Mouse (Mus musculus): ENCODE measurements around the gene Far2. TPM values are rescaled to one million over a fixed set of nuclear protein-coding genes. Genes with fewer than 3 reads are reported as not detected.
"Not testable (repeated sequence)": the region's sequence is repeated elsewhere in the genome, so short reads cannot be mapped to it uniquely, and the experiment has no call there.

Gene Far2
- polyA plus RNA-seq, 1 experiment from 2014 or later: 1.2 TPM

DNA sequence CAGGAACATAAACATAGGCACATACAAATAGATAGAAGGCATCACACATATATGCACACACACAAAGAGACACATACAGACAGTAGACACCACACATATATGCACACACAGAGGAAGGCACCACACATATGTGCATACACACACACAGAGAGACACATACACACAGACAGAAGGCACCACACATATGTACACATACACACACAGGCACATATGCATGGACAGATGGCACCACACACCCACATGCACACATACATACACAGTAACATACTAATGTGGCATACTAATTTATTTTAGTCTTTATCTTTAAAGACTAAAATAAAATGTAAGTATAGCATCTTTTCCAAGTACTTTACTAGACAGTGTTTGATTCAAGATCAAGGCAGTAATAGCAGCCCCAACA lies 86.5 kb downstream of the Far2 start:
- Histone ChIP-seq H3K27ac (ENCODE audit: low read depth) (no peak overlapping the region), H3K4me2 (ENCODE audit: low read depth, low read length) (no peak overlapping the region), H3K27me3 (ENCODE audit: insufficient read depth, low read length) (no peaks in the 10 kb centered on the region), H3K9ac (replicated peaks) (no peak overlapping the region), H3K4me1 (ENCODE audit: insufficient read depth) (no peaks in the 10 kb centered on the region), H3K9me3 (ENCODE audit: low read length) (no peaks in the 10 kb centered on the region), H3K36me3 (replicated peaks; ENCODE audit: insufficient read depth, low read length) (no peaks in the 10 kb centered on the region), H3K4me3 (ENCODE audit: low read depth, low read length) (no peak overlapping the region)
- ATAC-seq (no peak), DNase-seq (no peak)
- TF ChIP-seq CTCF (IDR thresholded peaks at IDR 0.05; ENCODE audit: low read depth) (no peak), EP300 (IDR thresholded peaks at IDR 0.05; ENCODE audit: low read depth) (no peak)

GRCm38 (mm10) chr6:148135769-148136382 lies 88.8 kb downstream of the Far2 start:
- Histone ChIP-seq H3K4me1 (ENCODE audit: insufficient read depth) (no peaks in the 10 kb centered on the region), H3K36me3 (replicated peaks; ENCODE audit: insufficient read depth, low read length) (no peaks in the 10 kb centered on the region), H3K4me3 (ENCODE audit: low read depth, low read length) (no peak overlapping the region), H3K27ac (ENCODE audit: low read depth) (no peak overlapping the region), H3K9me3 (ENCODE audit: low read length) (no peaks in the 10 kb centered on the region), H3K27me3 (ENCODE audit: insufficient read depth, low read length) (no peaks in the 10 kb centered on the region), H3K9ac (replicated peaks) (no peak overlapping the region), H3K4me2 (ENCODE audit: low read depth, low read length) (no peak overlapping the region)
- ATAC-seq (peak; percentile 64; the same call in 1 of the 2 replicates), DNase-seq (peak; percentile 79)
- 25% methylated on average over 9 of the region's 9 CpGs for WGBS (ENCODE audit: insufficient replicate concordance)
- TF ChIP-seq EP300 (IDR thresholded peaks at IDR 0.05; ENCODE audit: low read depth) (no peak), CTCF (IDR thresholded peaks at IDR 0.05; ENCODE audit: low read depth) (peak; percentile 93)

GRCm38 (mm10) chr6:148139288-148139995 lies 92.4 kb downstream of the Far2 start:
- no peak for ATAC-seq
- H3K9me3 ChIP-seq (ENCODE audit: low read length): peaks cover 3% of the 10 kb centered on the region
- DNase-seq: no peak
- H3K9ac ChIP-seq (replicated peaks): no peak overlapping the region
- H3K4me1 ChIP-seq (ENCODE audit: insufficient read depth): no peaks in the 10 kb centered on the region
- no peaks in the 10 kb centered on the region for H3K36me3 ChIP-seq (replicated peaks; ENCODE audit: insufficient read depth, low read length)
- no peak overlapping the region for H3K27ac ChIP-seq (ENCODE audit: low read depth)
- no peaks in the 10 kb centered on the region for H3K27me3 ChIP-seq (ENCODE audit: insufficient read depth, low read length)
- TF ChIP-seq EP300 (IDR thresholded peaks at IDR 0.05; ENCODE audit: low read depth): no peak
- no peak for TF ChIP-seq CTCF (IDR thresholded peaks at IDR 0.05; ENCODE audit: low read depth)
- 79% methylated on average over 6 of the region's 6 CpGs for WGBS (ENCODE audit: insufficient replicate concordance)
- no peak overlapping the region for H3K4me2 ChIP-seq (ENCODE audit: low read depth, low read length)
- no peak overlapping the region for H3K4me3 ChIP-seq (ENCODE audit: low read depth, low read length)

- Histone ChIP-seq H3K27ac (ENCODE audit: low read depth) (no peak overlapping the region), H3K9me3 (ENCODE audit: low read length) (peaks cover 3% of the 10 kb centered on the region), H3K36me3 (replicated peaks; ENCODE audit: insufficient read depth, low read length) (no peaks in the 10 kb centered on the region), H3K27me3 (ENCODE audit: insufficient read depth, low read length) (no peaks in the 10 kb centered on the region), H3K9ac (replicated peaks) (no peak overlapping the region), H3K4me3 (ENCODE audit: low read depth, low read length) (no peak overlapping the region), H3K4me1 (ENCODE audit: insufficient read depth) (no peaks in the 10 kb centered on the region), H3K4me2 (ENCODE audit: low read depth, low read length) (no peak overlapping the region)
- DNase-seq: no peak
- 74% methylated on average over 5 of the region's 5 CpGs for WGBS (ENCODE audit: insufficient replicate concordance)
- TF ChIP-seq EP300 (IDR thresholded peaks at IDR 0.05; ENCODE audit: low read depth): no peak
- peak; percentile 24; the same call in 1 of the 2 replicates for TF ChIP-seq CTCF (IDR thresholded peaks at IDR 0.05; ENCODE audit: low read depth)
- ATAC-seq: no peak
Observed at GRCm38 (mm10) chr6:148141874-148142273, 94.8 kb downstream of the Far2 start.

DNA sequence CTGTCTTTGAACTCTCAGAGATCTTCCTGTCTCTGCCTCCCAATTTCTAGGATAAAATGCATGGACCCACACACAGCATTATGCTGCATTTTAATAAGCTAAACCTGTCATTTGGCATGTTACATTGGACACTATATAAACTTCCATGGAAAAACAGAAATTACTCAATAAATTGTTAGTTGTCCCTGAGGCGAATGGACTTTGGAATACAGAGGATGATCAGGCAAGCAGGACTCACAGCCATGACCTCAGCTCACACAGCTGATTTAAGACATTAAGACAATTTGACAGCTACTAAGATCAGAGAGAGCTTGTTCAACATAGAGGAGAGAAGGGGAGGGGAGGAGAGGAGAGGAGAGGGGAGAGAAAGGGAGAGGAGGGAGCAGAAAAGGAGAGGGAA lies 95.4 kb downstream of the Far2 start:
- no peak for DNase-seq
- WGBS (ENCODE audit: insufficient replicate concordance): 75% methylated on average over 1 of the region's 1 CpGs

DNA sequence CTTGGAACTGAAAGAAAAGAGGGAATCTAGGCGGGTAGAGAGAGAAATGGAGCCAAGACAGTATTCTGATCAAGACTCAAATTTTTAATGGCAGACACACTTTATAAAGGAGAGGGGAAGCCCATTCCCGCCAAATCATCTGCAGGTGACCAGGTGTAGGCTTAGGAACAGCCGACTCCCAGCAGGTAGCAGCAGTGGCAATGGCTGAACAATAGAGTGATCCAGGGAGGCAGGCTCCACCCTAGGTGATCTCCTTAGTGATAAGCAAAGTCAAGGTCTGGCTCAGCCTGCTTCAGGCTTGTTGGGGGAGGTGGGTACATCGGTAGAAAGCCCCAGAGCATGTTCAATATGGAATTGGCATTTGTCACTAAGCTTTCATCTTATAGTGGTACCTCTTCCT lies 105.2 kb downstream of the Far2 start:
- not testable (repeated sequence) for H3K27me3 ChIP-seq (ENCODE audit: insufficient read depth, low read length); H3K9ac ChIP-seq (replicated peaks); ATAC-seq; H3K4me1 ChIP-seq (ENCODE audit: insufficient read depth); H3K9me3 ChIP-seq (ENCODE audit: low read length); H3K36me3 ChIP-seq (replicated peaks; ENCODE audit: insufficient read depth, low read length); H3K4me3 ChIP-seq (ENCODE audit: low read depth, low read length); DNase-seq; H3K27ac ChIP-seq (ENCODE audit: low read depth); H3K4me2 ChIP-seq (ENCODE audit: low read depth, low read length)
- 57% methylated on average over 4 of the region's 4 CpGs for WGBS (ENCODE audit: insufficient replicate concordance)

More for the DNA sequence above, 95.4 kb downstream of the Far2 start:
- H3K27ac ChIP-seq (ENCODE audit: low read depth): no peak overlapping the region
- peaks cover 3% of the 10 kb centered on the region for H3K9me3 ChIP-seq (ENCODE audit: low read length)
- H3K9ac ChIP-seq (replicated peaks): no peak overlapping the region
- TF ChIP-seq CTCF (IDR thresholded peaks at IDR 0.05; ENCODE audit: low read depth) (no peak), EP300 (IDR thresholded peaks at IDR 0.05; ENCODE audit: low read depth) (no peak)
- no peaks in the 10 kb centered on the region for H3K27me3 ChIP-seq (ENCODE audit: insufficient read depth, low read length)
- no peaks in the 10 kb centered on the region for H3K4me1 ChIP-seq (ENCODE audit: insufficient read depth)
- H3K36me3 ChIP-seq (replicated peaks; ENCODE audit: insufficient read depth, low read length): no peaks in the 10 kb centered on the region
- no peak overlapping the region for H3K4me3 ChIP-seq (ENCODE audit: low read depth, low read length)
- H3K4me2 ChIP-seq (ENCODE audit: low read depth, low read length): no peak overlapping the region
- ATAC-seq: no peak
